ENCODE assay signal across 10 mouse cellular contexts in the genomic region with DNA sequence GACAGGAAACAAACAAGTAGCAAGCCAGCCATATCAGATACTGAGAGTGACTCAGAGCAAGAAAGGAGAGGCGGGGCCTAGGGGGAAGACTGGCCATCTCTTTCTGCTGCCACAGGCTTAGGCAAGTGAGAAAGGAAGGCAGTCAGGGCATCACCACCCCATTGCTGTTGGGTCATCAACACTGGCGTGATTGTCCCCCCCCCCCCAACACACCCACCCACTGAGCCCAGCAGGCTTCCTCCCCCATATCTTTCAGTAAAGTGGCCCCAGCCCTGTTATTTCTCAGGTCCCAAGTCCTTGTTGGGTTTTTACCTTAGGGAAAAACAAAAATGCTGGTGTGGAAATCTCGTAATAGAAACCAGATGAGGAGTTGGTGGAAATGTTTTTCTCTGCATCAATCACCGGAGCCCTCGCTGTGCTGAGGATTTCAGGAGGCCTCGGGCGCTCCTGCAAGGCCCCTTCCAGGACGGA.
DNase-seq lines count a peak whose midpoint lies in the region; ATAC-seq and TF ChIP-seq lines count a peak whose summit lies in the region.
"Had no signal": no experiment of that assay in that cellular context is flagged by ENCODE, and none has a peak within 500 bp of the region (broad histone marks: within the 10 kb centered on the region; RNA-seq: fewer than 3 reads in every experiment).

No protein-coding gene starts in this region.

- no peaks in the 10 kb centered on the region for H3K4me1 ChIP-seq in lung, postnatal 0 days (ENCODE audit: insufficient read depth, low read depth, low read length)
- peaks cover 46% of the 10 kb centered on the region for H3K4me1 ChIP-seq in embryonic facial prominence, embryonic 12.5 days
- peaks cover 17% of the 10 kb centered on the region; the same call in 1 of the 2 replicates for H3K4me1 ChIP-seq in neural tube, embryonic 15.5 days

- no peaks in the 10 kb centered on the region for H3K9me3 ChIP-seq in lung, postnatal 0 days (ENCODE audit: low read length)
- no peaks in the 10 kb centered on the region for H3K9me3 ChIP-seq in embryonic facial prominence, embryonic 12.5 days
- no peaks in the 10 kb centered on the region for H3K9me3 ChIP-seq in neural tube, embryonic 15.5 days (replicated peaks)

- ATAC-seq in lung, postnatal 0 days = peak; percentile 25
- peak; percentile 42; the same call in 1 of the 2 replicates for ATAC-seq in embryonic facial prominence, embryonic 12.5 days (ENCODE audit: insufficient number of reproducible peaks, insufficient read depth, low FRiP score, low TSS enrichment)
- ATAC-seq in neural tube, embryonic 15.5 days (ENCODE audit: low FRiP score) = no peak
- no peak for ATAC-seq in frontal cortex, adult (ENCODE audit: low TSS enrichment)

- no peak for TF ChIP-seq EP300 in lung, postnatal 0 days (IDR thresholded peaks at IDR 0.05)

- no peaks in the 10 kb centered on the region for H3K36me3 ChIP-seq in lung, postnatal 0 days (ENCODE audit: insufficient read depth, low read length)
- no peaks in the 10 kb centered on the region for H3K36me3 ChIP-seq in embryonic facial prominence, embryonic 12.5 days
- H3K36me3 ChIP-seq in neural tube, embryonic 15.5 days = no peaks in the 10 kb centered on the region

- TF ChIP-seq CTCF in lung, postnatal 0 days (IDR thresholded peaks at IDR 0.05) = no peak

- H3K4me2 ChIP-seq in lung, postnatal 0 days (replicated peaks; ENCODE audit: low read depth, low read length) = no peak overlapping the region
- H3K4me2 ChIP-seq in embryonic facial prominence, embryonic 12.5 days (replicated peaks) = 0 out of 2 replicates have a peak overlapping the region, but pooled peaks have one; percentile 3
- no peak overlapping the region for H3K4me2 ChIP-seq in neural tube, embryonic 15.5 days

- WGBS in lung, postnatal 0 days = 66% methylated on average over 8 of the region's 8 CpGs
- WGBS in embryonic facial prominence, embryonic 12.5 days = 22% methylated on average over 8 of the region's 8 CpGs
- 82% methylated on average over 8 of the region's 8 CpGs for WGBS in neural tube, embryonic 15.5 days

- H3K9ac ChIP-seq in lung, postnatal 0 days (replicated peaks; ENCODE audit: low read depth) = no peak overlapping the region
- H3K9ac ChIP-seq in embryonic facial prominence, embryonic 12.5 days = no peak overlapping the region
- H3K9ac ChIP-seq in neural tube, embryonic 15.5 days (replicated peaks) = no peak overlapping the region
- H3K9ac ChIP-seq: liver, embryonic 14.5 days had no signal

- peak; percentile 66 for DNase-seq in embryo, embryonic 10 days (ENCODE audit: low spot score)
- no peak for DNase-seq in embryo, embryonic 9.5 days (ENCODE audit: extremely low spot score)
- DNase-seq in lung, postnatal 0 days (ENCODE audit: low spot score) = peak; percentile 50
- DNase-seq in lung, postnatal 14 days = no peak
- no peak for DNase-seq in layer of hippocampus, adult 9-10 months (ENCODE audit: low spot score)
- DNase-seq: thymus, postnatal 36 days had no signal

- no peak overlapping the region for H3K4me3 ChIP-seq in lung, postnatal 0 days (ENCODE audit: low read depth, low read length)
- no peak overlapping the region for H3K4me3 ChIP-seq in embryonic facial prominence, embryonic 12.5 days
- no peak overlapping the region for H3K4me3 ChIP-seq in neural tube, embryonic 15.5 days (replicated peaks)

- no peak overlapping the region for H3K27ac ChIP-seq in lung, postnatal 0 days (ENCODE audit: low read length)
- peak overlapping the region; percentile 86 for H3K27ac ChIP-seq in embryonic facial prominence, embryonic 12.5 days
- H3K27ac ChIP-seq in neural tube, embryonic 15.5 days (replicated peaks) = 0 out of 2 replicates have a peak overlapping the region, but pooled peaks have one; percentile 9
- H3K27ac ChIP-seq: liver, embryonic 14.5 days had no signal

- no peaks in the 10 kb centered on the region for H3K27me3 ChIP-seq in lung, postnatal 0 days (replicated peaks; ENCODE audit: insufficient read depth, low read length)
- no peaks in the 10 kb centered on the region for H3K27me3 ChIP-seq in embryonic facial prominence, embryonic 12.5 days
- H3K27me3 ChIP-seq in neural tube, embryonic 15.5 days (replicated peaks) = no peaks in the 10 kb centered on the region

Comparison
In these comparisons a context has a peak if more than half of its experiments do, and no peak if none do; other contexts are left out.
1. DNase-seq: peak in embryo, embryonic 10 days (single experiment) and lung, postnatal 0 days (single experiment); none in embryo, embryonic 9.5 days (single experiment), lung, postnatal 14 days (single experiment) and layer of hippocampus, adult 9-10 months (single experiment).
2. ATAC-seq: peak in lung, postnatal 0 days (single experiment) and embryonic facial prominence, embryonic 12.5 days (single experiment); none in neural tube, embryonic 15.5 days (single experiment) and frontal cortex, adult (single experiment).